Mouse (Mus musculus): ENCODE measurements around the gene Cdip1.
A peak's percentile ranks its signal among the peaks of the same experiment; 100 is the strongest.
"Not testable (repeated sequence)": the region's sequence is repeated elsewhere in the genome, so short reads cannot be mapped to it uniquely, and the experiment has no call there.

Gene Cdip1

DNA sequence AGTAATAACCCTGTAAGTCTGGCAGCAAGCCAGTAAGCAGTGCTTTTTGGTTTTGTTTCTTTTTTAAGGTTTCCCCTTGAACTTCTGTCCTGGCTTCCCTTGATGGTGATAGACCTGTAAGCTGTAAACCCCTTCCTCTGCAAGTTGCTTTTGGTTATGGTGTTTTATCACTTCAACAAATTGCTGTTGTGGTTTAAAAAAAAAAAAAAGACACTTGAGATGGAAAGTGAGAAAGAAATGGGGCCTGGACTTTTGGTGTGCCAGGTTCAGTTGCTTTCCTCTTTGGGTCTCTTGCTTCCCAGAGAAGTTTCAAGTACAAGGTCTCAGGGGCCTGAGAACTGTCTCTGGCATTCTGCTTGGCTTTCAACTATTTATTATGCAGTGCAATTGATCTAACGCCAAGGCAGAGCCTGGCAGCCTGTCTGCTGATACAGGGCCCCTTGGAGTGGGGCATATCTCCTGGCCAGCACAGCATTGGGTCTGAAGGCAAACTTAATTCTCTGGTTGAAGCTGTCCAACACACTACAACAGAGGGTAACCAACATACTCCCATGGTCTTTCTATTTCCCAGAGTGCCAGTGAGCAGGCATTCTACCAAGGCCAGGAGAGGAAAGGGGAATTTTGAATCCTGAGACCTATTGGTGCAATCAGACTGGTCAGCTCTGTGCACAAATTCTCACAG is 16.7 kb downstream of the Cdip1 start:
- peak; percentile 86 for DNase-seq (ENCODE audit: low spot score)

DNA sequence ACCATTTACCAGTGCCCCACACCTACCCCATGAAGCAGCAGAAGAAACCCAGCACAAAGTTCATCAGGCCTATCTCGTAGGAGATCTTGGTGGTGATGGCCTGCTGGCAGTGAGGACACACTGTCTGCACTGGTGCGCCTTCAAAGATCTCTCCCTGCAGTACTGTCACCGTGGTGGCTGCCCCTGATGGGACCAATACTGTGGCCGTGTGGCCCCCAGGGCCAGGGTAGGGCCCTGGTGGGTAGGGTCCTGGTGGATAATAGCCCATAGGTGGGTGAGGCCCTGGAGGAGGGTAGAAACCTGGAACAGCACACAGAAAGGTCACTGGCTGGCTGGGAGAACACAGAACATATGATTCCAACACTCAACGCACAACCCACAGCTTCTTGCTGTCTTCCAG is 21.4 kb downstream of the Cdip1 start:
- no peak for DNase-seq (ENCODE audit: low spot score)

DNA sequence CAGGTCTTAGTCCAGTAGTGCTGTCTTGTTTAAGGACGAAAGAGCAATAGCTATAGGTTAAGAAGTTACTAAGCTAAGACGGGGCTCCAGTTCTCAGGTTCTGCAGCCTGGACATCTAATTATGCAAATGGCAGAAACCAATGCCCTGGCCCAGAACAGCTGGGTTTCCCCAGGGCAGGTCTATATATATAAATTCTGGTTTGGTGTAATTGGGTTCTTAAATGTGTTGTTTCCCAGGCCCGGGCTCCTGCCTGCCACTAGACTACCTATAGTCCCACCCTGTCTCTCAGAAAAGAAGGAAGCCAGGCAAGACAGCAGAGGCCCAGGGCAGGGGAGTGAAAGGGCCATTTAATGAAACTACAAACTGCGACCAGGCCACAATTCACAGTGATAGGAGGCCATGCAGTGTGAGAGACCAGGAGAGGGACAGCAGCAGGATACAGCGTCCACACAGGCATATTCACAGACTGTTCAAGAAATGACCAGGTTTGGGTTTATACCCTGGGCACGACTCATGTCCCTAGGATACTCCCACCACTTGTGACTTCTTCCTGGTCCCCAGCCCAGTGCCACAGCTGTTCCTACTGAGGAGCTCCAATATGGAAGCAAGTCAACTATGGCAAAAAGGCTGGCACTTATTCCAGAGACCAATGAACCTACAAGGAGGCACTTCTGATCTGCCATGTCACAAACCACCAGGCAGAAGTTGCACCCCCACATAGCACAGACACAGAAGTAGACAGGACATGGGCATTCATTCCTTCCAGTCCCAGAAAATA is 22.9 kb downstream of the Cdip1 start:
- peak; percentile 78 for DNase-seq (ENCODE audit: low spot score)

DNA sequence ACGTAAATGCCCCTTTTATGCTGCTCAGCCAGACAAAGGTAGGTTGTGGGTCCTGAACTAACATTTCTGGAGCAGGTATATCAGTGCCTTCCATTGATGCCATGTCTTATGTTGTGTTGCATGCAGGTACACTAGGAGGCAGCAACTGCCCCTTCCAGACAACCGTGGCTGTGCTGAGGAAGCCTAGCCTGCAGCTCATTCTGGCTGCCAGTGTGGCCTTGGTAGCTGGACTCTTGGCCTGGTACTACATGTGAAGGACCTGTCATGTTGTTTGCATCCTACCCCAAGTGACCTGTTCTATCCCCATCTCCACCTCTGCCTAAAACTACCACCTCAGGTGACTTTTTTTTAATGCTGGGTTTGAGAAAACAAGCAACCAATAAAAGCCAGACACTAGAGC is 24.2 kb downstream of the Cdip1 start:
- no peak for DNase-seq (ENCODE audit: low spot score)

DNA sequence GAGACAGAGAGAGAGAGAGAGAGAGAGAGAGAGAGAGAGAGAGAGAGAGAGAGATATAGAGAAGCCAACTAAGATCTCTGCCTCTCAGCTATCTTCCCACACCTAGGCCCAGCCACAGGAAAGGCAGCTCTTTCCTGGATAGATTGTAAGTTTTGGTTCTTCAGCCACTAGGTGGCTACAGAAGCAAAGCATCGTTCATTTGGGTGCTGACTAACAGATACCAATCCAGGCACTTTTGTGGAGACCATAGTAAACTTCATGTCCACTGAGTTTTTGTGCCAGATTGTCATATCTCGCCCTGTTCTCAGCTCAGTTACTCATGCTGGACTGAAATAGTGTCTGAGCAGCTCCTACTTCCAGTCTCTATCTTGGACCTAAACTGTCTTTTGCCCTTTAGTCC is 26.8 kb downstream of the Cdip1 start:
- peak; percentile 74 for DNase-seq (ENCODE audit: low spot score)

DNA sequence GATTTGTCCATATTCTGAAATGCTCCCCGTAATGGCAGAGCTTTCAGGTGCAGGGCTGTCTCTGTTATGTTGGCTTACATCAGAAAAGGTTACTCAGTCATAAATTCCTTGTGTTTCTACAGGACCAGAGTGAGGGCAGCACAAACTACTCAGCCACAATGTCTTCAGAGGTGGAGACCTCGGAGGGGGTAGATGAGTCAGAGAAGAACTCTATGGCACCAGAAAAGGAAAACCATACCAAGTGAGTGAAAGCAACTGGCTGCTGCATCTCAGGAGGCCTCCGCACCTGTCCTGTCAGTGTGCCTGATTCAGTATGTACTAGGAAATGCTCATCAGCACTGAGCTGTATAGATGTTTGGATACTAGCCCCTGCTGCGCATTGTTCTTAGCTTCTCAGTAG is 27.7 kb downstream of the Cdip1 start:
- DNase-seq (ENCODE audit: low spot score), result no peak

DNA sequence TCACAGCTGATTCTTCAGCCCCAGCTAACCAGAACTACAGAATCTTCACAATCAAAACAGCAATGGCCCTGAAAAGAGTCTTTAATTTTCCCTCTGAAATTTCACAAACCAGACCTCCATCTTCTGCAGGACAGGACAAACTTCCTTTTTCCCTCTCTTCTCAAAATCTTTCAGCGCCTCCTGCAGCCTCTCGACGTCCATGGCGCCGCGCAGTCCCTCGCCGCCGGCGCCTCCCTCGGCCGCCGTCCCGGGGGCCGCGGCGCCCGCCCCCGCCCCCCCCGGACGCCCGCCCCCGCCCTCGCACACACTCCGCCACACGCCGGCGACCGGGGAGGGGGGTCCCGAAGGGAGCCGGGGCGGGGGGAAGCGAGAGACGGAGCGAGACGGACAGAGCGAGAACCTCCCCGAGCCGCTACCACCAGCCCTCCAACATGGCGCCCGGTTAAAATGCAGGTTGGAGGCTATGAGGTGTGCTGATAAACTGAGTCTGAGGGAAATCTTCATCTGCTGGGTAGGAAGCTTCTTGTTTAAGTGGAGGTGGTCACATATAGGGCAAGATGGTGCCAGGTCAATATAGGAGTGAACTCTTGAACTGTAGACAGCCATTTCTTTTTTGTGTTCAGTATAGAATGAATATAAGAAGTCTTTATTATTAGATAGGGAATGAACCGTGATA is 33.3 kb downstream of the Cdip1 start:
- not testable (repeated sequence) for DNase-seq (ENCODE audit: low spot score)

DNA sequence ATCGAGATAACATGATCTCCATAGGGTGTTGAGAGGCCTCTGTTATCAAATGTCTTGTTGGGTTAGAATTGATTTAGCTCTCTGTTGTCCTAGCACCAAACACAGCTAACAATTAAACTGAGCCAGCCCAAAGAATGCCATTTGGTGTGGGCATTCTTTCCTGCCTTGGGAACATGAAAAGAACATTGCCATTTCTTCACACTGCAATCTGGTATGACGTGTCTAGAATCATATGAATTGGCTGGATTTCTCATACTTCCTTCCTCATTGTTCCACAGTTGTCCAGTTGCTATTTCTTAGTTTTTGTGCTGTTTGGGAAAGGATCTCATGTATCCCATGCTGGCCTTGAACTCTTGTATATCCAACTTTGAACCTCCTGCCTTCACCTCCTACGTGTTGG is 36.0 kb downstream of the Cdip1 start:
- no peak for DNase-seq (ENCODE audit: low spot score)

DNA sequence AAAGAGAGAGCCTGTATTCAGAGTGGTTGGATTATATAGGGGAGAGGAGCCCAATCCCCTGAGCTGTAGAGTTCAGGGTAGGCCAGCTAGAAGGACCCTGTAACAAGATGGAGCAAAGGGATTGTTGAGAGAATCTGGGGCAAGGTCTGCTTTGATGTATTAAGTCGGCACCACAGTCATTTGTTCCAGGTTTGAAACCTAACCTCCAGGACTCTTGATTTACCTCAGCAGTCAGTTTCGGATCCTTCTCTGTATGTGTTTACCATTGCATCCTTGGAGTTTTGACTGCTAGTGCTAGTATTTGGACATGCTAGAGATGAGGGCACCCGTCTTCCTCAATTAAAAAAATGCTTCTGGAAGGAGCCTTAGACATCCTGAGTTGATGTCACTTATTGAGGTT is 37.9 kb downstream of the Cdip1 start:
- no peak for DNase-seq (ENCODE audit: low spot score)

DNA sequence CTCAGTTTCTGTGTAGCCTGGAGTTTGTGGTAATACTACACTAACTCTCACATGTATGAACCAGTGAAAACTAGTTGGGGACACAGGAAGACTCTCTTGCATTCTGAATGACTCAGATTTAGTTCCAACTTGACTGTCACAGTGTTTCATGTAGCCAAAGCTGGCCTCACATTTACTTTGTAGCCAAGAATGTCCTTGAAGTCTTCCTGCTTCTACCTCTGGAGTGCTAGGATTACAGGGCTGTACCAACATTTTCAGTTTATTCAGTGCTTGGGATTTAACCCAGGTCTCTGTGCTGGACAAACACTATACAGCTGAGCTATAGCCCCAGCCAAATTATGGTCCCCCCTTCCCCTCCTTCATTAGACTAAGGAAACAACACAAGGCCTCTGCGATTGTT is 47.9 kb downstream of the Cdip1 start:
- DNase-seq (ENCODE audit: low spot score), result no peak

DNA sequence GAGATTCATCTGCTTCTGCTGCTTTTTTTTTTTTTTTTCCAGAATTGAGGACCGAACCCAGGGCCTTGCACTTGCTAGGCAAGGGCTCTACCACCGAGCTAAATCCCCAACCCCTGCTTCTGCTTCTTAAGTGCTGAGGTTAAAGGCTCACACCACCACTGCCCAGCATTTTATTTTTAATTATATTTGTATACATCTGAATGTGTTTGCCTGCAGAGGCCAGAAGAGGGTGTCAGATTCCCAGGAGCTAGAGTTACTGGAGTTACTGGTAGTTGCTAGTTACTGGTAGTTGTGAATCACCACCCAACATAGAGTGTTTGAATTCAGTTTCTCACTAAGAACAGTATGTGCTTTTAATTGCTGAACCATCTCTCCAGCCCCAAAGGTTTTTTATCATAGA is 50.1 kb downstream of the Cdip1 start:
- no peak for DNase-seq (ENCODE audit: low spot score)

DNA sequence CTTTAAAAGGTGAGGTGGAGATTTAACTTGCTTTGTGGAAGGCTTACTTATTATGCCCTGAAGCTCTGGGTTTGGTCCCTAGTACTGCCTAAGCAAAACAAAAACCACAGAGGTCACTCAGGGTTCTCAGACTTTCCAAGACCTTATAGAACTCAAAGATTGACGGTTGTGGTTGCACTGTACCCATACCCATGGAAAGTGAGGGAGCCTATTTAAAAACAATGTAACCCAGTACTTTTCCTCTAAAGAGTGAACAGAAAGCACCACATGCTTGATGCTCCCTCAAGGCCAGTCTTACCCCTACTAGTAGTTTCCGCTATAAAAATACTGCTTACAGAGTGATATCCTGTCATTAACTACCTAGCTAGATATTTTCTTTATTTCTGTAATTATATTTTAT is 53.8 kb downstream of the Cdip1 start:
- DNase-seq (ENCODE audit: low spot score), result no peak

DNA sequence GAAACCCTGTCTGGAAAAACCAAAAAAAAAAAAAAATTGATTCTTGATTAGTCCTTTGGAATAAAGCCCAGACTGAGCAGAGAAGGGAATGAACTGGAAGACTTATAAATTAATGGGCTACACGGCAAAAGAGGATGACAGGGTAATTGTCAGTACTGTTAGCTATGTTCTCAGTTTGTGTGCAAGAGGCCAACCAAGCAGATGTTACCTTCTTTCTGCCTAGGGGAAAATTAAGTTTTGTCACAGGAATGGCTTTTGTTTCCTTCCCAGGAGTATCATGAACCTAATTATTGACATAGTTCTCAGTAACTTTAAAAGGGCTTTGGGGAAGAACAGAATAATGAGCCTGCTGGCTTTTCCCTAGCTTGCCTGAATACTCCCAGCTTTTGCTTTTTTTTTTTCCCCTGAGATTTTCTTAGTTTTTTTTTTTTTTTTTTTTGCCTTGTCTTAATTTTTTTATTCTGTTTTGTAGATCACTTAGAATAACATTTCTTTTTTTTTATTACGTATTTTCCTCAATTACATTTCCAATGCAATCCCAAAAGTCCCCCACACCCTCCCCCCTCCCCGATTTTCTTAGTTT is 59.2 kb downstream of the Cdip1 start:
- peak; percentile 49 for DNase-seq (ENCODE audit: low spot score)

DNA sequence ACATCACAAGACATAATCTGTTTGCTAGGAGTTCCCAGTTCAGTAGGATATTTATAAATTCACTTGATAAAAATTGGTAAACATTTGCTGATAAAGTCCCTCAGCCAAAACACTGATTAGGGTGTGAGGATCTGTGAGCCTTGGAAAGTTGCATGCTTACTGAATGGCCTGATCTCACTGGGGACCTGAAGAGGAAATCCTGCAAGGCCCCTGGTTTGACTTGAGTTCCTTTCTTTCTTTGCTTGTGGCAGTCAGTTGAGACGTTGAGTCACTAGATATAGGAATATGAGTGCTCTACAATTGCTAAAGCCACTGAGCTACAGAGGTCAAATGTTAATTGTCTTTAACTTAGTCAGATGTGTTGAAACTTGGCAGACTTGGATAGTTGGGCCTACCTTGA is 62.1 kb downstream of the Cdip1 start:
- DNase-seq (ENCODE audit: low spot score), result peak; percentile 31

DNA sequence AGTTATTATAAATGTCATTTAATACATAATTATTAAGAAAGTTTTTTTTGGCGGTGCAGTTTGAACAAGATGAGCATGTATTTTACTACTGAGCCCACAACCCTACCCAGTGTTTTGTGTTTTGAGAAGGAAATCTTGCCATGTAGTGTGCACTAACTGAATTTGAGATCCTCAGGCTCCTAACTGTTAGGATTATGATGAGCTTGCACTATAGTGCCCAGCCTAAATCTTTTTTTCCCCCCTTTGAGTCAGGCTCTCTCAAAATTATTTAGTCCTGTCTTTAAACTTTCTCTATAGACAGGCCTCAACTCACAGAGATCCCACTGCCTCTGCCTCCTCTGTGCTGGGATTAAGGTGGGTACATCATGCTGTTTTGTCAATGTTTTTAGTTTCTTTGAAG is 62.6 kb downstream of the Cdip1 start:
- no peak for DNase-seq (ENCODE audit: low spot score)

DNA sequence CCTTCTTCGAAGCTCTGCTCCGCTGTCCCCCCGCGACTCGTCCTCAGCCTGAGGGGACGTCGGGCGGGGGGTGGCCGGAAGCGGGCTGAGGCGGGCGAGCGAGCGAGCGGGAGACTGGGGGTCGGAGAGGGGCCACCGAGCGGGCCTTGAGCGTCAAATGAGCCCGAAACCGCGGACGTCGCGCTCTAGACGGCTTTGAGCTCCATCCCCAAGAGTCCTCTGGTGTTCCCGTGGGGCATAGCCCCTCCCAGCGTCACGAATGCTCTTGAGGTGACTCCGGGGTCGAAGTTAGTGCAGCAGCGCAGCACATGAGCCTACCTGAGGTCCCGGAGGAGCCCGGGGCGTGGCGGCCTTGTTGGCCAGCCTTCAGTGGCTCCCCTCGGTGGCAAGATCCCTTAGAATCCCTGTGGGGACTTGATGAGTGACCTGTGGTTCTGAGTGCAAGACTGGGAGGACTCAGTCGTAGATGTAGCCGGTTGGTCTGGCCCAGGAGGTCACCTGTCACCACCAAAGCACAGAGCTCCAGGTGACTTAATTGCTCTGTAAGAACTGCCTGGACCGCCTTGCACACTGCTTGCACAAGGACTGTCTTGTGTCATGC is 63.5 kb downstream of the Cdip1 start:
- peak; percentile 36 for DNase-seq (ENCODE audit: low spot score)

DNA sequence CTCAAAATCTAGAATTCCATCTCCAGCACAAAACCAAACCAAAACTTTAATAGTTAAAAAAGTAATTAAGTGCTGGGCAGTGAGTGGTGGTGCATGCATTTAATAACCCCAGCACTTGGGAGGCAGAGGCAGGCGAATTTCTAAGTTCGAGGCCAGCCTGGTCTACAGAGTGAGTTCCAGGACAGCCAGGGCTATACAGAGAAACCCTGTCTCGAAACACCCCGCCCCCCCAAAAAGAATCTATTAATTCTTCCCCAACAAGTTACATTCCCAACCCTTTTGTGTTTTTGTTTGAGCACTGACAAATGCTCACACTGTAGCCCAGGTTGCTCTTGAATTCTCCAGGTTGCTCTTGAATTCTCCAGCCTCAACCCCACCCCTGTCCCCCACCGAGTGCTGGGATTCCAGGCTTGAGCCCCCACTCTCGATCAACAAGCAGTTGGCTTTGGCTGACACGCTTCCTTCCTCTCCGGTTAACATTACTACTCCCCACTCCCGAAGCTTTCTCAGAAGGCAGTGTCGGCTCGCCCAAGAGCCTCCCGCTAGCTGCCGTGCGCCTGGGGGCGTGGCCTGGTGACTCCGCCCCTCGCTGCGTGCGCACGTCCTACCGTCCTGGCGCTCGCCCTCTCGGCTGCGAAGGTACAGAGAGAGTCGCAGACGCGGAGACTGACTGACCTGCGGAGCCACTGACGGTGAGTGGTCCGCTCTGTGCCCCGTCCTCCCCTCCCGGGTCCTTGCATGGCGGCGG is 64.1 kb downstream of the Cdip1 start, which contains the start of gene Hmox2:
Gene Hmox2 (plus strand): TSS at position 582 of the 748 bp plus-strand sequence.
- DNase-seq (ENCODE audit: low spot score), result peak; percentile 91

DNA sequence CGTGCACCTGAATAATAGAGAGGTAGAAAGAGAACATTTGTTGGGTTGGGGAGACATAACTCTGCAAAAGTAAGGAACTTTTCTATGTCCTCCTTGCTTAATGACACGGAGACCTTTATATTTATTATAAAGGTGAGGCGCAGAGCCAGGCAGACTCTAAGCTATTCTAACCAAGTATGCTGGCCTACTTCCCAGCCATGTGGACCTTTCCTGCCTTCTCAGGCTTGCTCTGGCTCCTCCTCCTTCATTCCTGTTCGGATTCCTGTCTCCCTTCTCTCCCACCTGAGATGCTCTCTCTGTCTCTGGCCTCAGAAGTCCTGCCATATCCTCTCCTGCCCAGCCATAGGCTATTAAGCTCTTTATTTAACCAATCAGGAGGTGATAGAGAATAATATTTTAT is 64.8 kb downstream of the Cdip1 start:
- peak; percentile 74 for DNase-seq (ENCODE audit: low spot score)

DNA sequence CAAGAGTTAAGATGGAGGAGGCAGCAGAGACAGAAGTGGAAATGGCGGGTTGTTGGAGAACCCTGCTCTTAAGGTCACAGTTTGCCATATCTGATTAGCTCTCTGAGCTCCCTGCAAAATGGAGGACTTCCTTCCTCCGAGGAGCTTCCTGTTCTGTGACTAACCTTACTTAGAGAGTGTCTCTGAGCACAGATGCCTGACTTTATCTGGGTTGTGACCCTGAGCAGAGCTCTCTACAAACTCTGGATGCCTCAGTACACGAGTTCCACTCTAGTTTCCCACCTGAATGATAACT is 67.2 kb downstream of the Cdip1 start:
- no peak for DNase-seq (ENCODE audit: low spot score)

DNA sequence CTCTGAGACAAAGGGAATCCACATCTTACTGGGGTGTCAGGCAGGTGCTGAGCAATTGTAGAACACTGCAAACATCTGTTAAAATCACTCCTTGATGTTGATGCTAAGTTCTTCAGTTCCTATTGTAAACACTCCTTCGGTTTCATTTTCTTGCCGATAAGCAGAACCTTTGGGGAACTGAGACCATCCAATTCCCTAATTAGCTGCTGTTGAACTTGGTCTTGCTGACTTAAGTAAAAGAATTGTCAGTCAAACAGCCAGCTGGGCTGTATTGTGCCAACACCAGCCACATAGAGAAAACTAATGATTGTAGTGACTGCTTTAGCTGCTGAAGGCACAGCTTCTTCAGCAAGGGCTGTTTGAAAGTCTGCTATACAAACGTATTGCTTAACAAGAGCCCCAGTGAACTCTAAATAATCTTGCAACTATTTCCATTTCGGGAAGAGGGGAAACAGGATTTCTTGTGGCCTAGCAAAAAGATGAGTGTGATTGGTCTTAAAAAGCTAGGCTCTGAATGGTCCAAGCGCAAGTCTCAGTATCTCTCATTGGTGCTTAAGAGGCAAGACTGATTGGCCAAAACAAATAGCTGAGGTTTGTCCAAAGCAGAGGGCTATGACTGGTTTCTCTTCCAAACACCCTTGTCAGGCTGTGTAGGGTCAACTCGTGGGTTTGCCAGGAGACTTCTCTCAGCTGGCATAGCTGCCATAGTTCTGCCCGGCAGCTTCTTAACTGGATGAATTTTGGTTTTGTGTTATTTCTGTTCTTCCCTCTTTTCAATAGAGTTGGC is 67.8 kb downstream of the Cdip1 start:
- peak; percentile 75 for DNase-seq (ENCODE audit: low spot score)

Data from adipocyte (in vitro differentiated cells).